Mouse (Mus musculus) heart, postnatal 14 days (tissue): ENCODE data around the gene Zfp809. TPM values are rescaled to one million over a fixed set of nuclear protein-coding genes. Genes with fewer than 3 reads are reported as not detected.
A peak's percentile ranks its signal among the peaks of the same experiment; 100 is the strongest.
"Not testable (repeated sequence)": the region's sequence is repeated elsewhere in the genome, so short reads cannot be mapped to it uniquely, and the experiment has no call there.

Source experiments
- DNase-seq, 2 experiments: peaks; one replicate each; pipeline ENCODE4 v3.0.0; 2021 to 2022
- intact Hi-C: fragments of 180-260 bp; cut with DNase I; formaldehyde crosslinking; loops from one replicate; pipeline ENCODE4 v1.15.1; 2025
- long read RNA-seq, 2 experiments: library from polyadenylated mRNA; stranded (forward); transcript quantifications; one replicate each; pipeline ENCODE4 v2.0.0; 2021
- total RNA-seq, 2 experiments: library from RNA; stranded (reverse); gene quantifications; 2 replicates each; pipeline ENCODE4 v1.2.3; 2021

Gene Zfp809
- total RNA-seq: 10 to 100 TPM; 40.2 to 40.8 TPM
- long read RNA-seq, experiment 1, transcript Zfp809-205 (5 exons, 1,313 nt): major isoform, 6 of 16 reads
- long read RNA-seq, experiment 1, transcript Zfp809-201 (6 exons, 1,425 nt): major isoform, 6 of 16 reads
- long read RNA-seq, experiment 1, partial matches to known transcripts: 1 of 16 reads
- long read RNA-seq, experiment 1, other reads (novel, unspliced or antisense): 3 of 16 reads
- long read RNA-seq, experiment 2, transcript Zfp809-205 (5 exons, 1,313 nt): major isoform, 5 of 9 reads
- long read RNA-seq, experiment 2, partial matches to known transcripts: 1 of 9 reads
- long read RNA-seq, experiment 2, other reads (novel, unspliced or antisense): 1 of 9 reads

GRCm38 (mm10) chr9:22225581-22226388 is at the start of gene Zfp809:
Zfp809 (plus strand) TSS chr9:22225714.
- intact Hi-C loops: loop anchor here (2.0 to 5.0 kb wide), 2 partner anchors 69 to 162 kb away; partner anchors contain the start of genes Anln and Pigyl
- DNase-seq: peak; percentile 99 to 100

DNA sequence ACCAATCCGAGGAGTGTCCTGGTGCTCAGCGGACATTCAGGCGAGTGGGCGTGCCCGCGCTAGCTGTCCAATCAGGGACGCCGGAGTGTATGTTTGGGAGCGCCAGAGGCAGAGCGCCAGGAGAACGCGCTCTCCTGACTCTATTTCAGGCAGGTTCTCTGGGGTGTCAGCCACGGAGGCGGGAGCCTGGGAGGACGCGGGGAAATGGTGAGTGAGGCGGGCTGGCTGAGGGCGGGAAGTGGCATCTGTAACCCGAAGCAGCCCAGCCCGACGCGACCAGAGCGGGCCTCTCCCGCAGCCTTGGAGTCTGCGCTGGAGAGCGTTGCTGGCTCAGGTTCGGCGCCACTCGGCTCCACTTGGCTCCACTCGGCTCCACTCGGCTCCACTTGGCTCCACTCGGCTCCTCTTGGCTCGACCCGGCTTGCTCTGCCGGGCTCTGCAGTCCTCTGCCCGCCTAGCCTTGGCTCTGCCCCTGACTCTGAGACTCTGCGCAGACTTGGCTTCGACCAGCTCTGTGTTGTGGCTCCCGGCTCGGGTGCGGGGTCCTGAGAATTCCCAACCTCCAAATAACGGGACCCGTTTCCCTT is 37.4 kb upstream of the Zfp809 start, which contains the start of gene Zfp872:
Gene Zfp872 (plus strand): TSS at position 66 of the 587 bp plus-strand sequence.
- DNase-seq: peak; percentile 31 to 39
- intact Hi-C loops: no loop called here

DNA sequence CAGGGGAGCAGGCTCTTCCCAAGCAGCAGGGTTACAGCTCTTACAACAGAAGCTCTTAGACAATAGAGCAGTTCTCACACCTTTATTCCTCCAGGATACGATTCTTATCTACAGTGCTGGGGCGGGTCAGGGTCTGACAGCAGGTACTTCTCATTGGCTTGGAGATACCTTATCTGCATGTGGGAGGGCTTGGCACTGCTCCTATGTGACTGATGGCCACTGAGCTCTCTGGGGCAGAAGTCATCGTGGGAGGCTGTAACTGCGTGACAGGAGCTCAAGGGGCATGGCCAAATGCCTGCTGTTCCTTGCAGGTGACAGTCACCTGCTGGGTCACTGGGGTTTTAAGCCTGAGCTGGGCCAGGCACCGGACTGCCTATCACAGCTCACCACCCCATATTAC is 29.1 kb upstream of the Zfp809 start:
- DNase-seq: no peak
- intact Hi-C loops: no loop called here

GRCm38 (mm10) chr9:22213785-22214194 is 11.7 kb upstream of the Zfp809 start:
- intact Hi-C loops: no loop called here
- peak in 1 of 2 experiments; percentile 46 for DNase-seq

DNA sequence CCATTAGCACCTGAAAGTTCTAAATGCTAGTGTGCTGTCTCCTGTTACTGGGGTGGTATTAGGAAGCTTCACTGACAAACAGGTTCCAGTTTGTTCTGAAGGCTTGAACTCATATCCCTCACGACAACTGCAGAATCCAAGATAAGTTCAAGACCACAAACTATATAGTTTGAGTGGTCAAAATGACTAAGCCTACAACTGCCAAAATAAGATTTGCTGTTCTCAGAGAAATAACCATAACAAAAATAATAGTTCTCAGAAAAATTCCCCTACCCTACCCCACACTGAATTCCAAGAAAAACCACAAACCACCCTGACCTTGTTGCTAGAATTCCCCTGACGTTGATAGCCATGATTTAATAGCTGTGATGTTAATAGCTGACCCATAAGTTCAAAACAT is 11.0 kb upstream of the Zfp809 start:
- DNase-seq: no peak
- intact Hi-C loops: no loop called here

DNA sequence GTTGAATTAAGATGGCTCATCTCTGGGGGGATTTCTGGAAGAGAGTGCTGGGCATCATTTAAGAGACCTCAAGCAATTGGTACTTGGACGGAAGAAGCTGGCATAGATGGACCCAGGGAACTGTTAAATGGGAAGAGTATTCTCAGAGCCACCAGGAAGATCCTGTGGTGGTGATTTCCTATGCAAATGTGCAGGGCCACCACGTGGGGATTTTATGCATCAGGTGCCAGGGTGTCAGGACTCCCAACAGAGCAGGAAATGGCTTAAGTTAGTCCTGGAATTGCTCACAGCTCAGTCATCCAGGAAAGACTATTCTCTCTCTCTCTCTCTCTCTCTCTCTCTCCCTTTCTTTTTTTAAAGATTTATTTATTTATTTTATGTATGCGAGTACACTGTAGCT is 8.8 kb upstream of the Zfp809 start:
- intact Hi-C loops: no loop called here
- DNase-seq: no peak

DNA sequence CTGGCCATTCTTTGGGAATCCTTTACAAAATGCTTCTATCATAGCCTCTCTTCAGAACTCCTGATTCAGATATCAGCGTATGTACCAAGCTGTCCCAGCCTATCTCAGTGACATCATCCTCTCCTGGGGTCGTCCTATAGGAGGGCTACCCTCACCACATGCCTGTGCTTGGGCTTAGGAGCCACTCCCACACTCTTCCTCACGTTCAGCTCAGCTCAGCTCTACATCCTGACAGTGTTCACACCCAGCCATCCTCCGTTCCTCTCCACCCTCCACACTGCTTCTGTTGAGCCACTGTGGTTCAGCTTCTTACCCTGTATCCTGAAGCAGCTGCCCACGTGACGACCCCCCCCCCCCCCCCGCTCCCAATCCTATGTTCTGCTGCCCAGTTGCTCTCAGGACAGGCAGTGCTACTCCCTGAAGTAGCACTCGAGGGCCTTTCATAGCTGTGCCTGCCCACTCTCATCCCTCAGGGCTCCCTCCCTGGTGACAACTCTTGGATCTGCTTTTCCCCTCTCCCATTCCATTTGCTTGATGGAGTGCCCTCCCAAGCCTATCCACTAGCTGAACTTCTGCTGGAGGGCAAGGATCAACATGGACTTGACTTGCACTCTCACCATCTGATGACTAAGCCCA is 7.5 kb upstream of the Zfp809 start:
- DNase-seq: no peak
- intact Hi-C loops: no loop called here

- intact Hi-C loops: loop anchor here (2.0 to 5.0 kb wide), 2 partner anchors 67 to 103 kb away; partner anchors contain the start of gene Pigyl
- DNase-seq: no peak
These were observed 1.4 kb upstream of the Zfp809 start for GRCm38 (mm10) chr9:22224066-22224465.

GRCm38 (mm10) chr9:22224536-22225503 is 694 bp upstream of the Zfp809 start:
- intact Hi-C loops: loop anchor here (2.0 to 5.0 kb wide), 3 partner anchors 68 to 162 kb away; partner anchors contain the start of genes Anln and Pigyl
- peak in 1 of 2 experiments; percentile 26 for DNase-seq

DNA sequence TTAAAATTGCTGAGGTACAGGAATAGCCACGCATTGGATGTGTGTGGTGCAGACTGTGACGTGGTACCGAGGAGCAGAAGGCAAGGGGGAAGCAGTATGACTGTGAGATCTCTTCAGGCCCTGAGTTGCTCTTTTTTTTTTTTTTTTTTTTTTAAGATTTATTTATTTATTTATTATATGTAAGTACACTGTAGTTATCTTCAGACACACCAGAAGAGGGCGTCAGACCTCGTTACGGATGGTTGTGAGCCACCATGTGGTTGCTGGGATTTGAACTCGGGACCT is 817 bp downstream of the Zfp809 start:
- not testable (repeated sequence) for DNase-seq
- intact Hi-C loops: loop anchor here (5.0 kb wide), 1 partner anchor 161 kb away; the partner anchor contains the start of gene Anln

DNA sequence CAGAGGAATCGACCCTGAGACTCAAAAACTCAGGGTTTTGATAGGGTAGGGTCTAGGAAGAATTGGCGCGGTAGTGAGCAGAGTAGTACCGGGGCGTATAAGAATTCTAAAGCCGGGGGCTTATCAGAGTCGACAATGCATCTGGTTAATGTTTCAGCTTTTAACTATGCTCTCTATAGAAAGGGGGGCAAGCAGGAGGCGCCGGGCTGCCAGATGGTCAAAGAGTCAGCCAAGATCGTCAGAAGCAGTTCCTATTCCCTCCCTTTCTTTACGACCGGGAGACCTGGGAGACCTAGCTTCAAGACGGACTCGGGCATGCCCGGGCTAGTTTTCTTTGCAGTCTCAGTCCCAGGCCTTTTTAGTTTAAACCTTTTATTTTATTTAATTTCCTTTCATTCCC is 1.3 kb downstream of the Zfp809 start:
- intact Hi-C loops: loop anchor here (5.0 kb wide), 1 partner anchor 160 kb away; the partner anchor contains the start of gene Anln
- peak; percentile 47 to 64 for DNase-seq

GRCm38 (mm10) chr9:22229386-22230026 is 4.0 kb downstream of the Zfp809 start:
- no peak for DNase-seq

GRCm38 (mm10) chr9:22230061-22230460 is 4.5 kb downstream of the Zfp809 start:
- intact Hi-C loops: no loop called here
- DNase-seq: no peak

More at GRCm38 (mm10) chr9:22229386-22230026, 4.0 kb downstream of the Zfp809 start:
- intact Hi-C loops: loop anchor here (5.0 kb wide), 1 partner anchor 158 kb away; the partner anchor contains the start of gene Anln

DNA sequence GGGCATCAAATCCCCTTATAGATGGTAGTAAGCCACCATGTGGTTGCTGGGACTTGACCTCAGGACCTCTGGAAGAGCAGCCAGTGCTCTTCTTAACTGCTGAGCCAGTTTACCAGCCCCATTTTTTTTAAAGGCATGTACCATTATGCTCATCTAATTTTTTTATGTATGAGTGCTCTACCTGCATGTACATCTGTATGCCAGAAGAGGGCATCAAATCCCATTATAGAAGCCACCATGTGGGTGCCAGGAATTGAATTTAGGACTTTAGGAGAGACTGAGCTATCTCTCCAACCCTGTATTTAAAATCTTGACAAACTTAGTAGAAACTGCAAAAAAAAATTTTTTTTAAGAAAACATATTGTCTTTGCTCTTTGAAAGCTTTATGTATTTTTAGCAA is 5.0 kb downstream of the Zfp809 start:
- intact Hi-C loops: no loop called here
- DNase-seq: no peak

DNA sequence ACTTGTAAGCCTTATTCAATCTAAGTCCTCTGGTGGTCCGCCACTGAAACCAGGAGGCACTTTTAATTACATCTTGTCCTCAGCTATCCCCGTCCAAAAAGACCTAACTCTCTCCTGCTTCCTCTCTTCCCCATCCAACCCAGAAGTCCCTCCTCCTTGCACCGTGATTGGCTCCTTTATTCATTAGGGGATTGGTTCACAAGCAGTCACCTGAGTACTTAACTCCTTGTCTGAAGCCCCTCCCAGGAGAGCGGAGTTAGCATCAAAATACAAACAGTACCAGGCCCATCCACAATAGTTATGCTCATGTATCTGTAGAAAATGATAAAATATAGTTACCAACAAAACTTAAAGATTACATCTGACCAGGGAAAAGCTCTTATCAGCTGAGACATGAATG is 14.5 kb downstream of the Zfp809 start:
- intact Hi-C loops: no loop called here
- no peak for DNase-seq

GRCm38 (mm10) chr9:22244242-22244641 is 18.7 kb downstream of the Zfp809 start:
- DNase-seq: no peak
- intact Hi-C loops: no loop called here

- no peak for DNase-seq
These were observed 31.1 kb downstream of the Zfp809 start for GRCm38 (mm10) chr9:22256579-22256978.

GRCm38 (mm10) chr9:22258784-22259183 is 33.3 kb downstream of the Zfp809 start:
- no peak for DNase-seq
- intact Hi-C loops: no loop called here

More at GRCm38 (mm10) chr9:22256579-22256978, 31.1 kb downstream of the Zfp809 start:
- intact Hi-C loops: no loop called here
